ENCODE assay signal across 28 mouse cellular contexts in the genomic region with DNA sequence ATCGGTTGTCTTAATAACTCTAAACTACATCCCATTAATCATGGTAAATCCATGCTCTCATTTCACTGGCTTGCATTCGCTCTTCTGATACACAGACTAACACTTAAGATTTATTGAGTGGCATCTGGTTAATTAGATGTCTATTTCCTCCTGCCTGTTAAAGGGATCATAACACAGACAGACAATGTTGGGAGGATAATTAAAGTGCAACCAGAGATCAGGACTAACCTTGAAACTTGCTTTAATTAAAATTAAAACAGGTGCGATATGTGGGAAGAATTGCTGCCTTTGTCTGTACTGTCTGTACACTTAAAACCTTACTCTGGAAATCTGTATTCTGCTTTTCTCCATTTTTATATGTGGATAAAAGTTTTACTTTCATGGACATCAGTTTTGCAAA.
"Had no signal": no experiment of that assay in that cellular context is flagged by ENCODE, and none has a peak within 500 bp of the region (broad histone marks: within the 10 kb centered on the region; RNA-seq: fewer than 3 reads in every experiment).

No protein-coding gene starts in this region.

- H3K9me3 ChIP-seq: embryonic facial prominence, embryonic 10.5 days; embryonic facial prominence, embryonic 12.5 days; embryonic facial prominence, embryonic 13.5 days; embryonic facial prominence, embryonic 15.5 days; forebrain, embryonic 10.5 days; forebrain, embryonic 12.5 days; forebrain, embryonic 13.5 days; forebrain, embryonic 15.5 days had no signal

- DNase-seq: cerebellum, adult 2 months; cerebellum, adult 8-10 months; cerebellum, adult 9-10 months; cerebellum, adult 9-11 months; cerebellum, postnatal 10 days; cerebellum, postnatal 14 days; cerebellum, postnatal 25 days; cerebellum, postnatal 36 days; embryo, embryonic 11 days; forebrain, postnatal 0 days; gastrocnemius, adult 2 months; gastrocnemius, postnatal 10 days; gastrocnemius, postnatal 14 days; gastrocnemius, postnatal 25 days; gastrocnemius, postnatal 36 days; heart, adult 18-20 months; heart, adult 2 months had no signal

- H3K27ac ChIP-seq: embryonic facial prominence, embryonic 10.5 days; embryonic facial prominence, embryonic 12.5 days; embryonic facial prominence, embryonic 13.5 days; embryonic facial prominence, embryonic 15.5 days; forebrain, embryonic 10.5 days; forebrain, embryonic 12.5 days; forebrain, embryonic 13.5 days; forebrain, embryonic 15.5 days; gastrocnemius, adult 2 months; heart, adult 2 months had no signal

- H3K27me3 ChIP-seq: embryonic facial prominence, embryonic 12.5 days; embryonic facial prominence, embryonic 13.5 days; embryonic facial prominence, embryonic 15.5 days; forebrain, embryonic 12.5 days; forebrain, embryonic 13.5 days; forebrain, embryonic 15.5 days had no signal

- H3K4me1 ChIP-seq: embryonic facial prominence, embryonic 10.5 days; embryonic facial prominence, embryonic 12.5 days; embryonic facial prominence, embryonic 13.5 days; embryonic facial prominence, embryonic 15.5 days; forebrain, embryonic 10.5 days; forebrain, embryonic 12.5 days; forebrain, embryonic 13.5 days; forebrain, embryonic 15.5 days had no signal

- H3K36me3 ChIP-seq: embryonic facial prominence, embryonic 10.5 days; embryonic facial prominence, embryonic 12.5 days; embryonic facial prominence, embryonic 13.5 days; embryonic facial prominence, embryonic 15.5 days; forebrain, embryonic 10.5 days; forebrain, embryonic 12.5 days; forebrain, embryonic 15.5 days had no signal

- H3K9ac ChIP-seq: embryonic facial prominence, embryonic 12.5 days; embryonic facial prominence, embryonic 13.5 days; embryonic facial prominence, embryonic 15.5 days; forebrain, embryonic 12.5 days; forebrain, embryonic 13.5 days; forebrain, embryonic 15.5 days; forebrain, postnatal 0 days had no signal

- H3K4me3 ChIP-seq: embryonic facial prominence, embryonic 10.5 days; embryonic facial prominence, embryonic 12.5 days; embryonic facial prominence, embryonic 13.5 days; embryonic facial prominence, embryonic 15.5 days; erythroblast, embryonic 14.5 days; forebrain, embryonic 10.5 days; forebrain, embryonic 12.5 days; forebrain, embryonic 13.5 days; forebrain, embryonic 15.5 days; gastrocnemius, adult 2 months; heart, adult 2 months had no signal

- ATAC-seq: forebrain, embryonic 13.5 days; forebrain, embryonic 14.5 days; forebrain, embryonic 15.5 days; forebrain, embryonic 16.5 days; forebrain, postnatal 0 days had no signal

- H3K4me2 ChIP-seq: embryonic facial prominence, embryonic 12.5 days; embryonic facial prominence, embryonic 13.5 days; embryonic facial prominence, embryonic 15.5 days; forebrain, embryonic 12.5 days; forebrain, embryonic 13.5 days; forebrain, embryonic 15.5 days had no signal
